Mouse (Mus musculus) cerebellum, adult 9-10 months (tissue): ENCODE measurements around the gene Tstd1.

Source experiments
- DNase-seq: peaks from one replicate; pipeline ENCODE4 v3.0.0; 2022

The Tstd1 gene

DNA sequence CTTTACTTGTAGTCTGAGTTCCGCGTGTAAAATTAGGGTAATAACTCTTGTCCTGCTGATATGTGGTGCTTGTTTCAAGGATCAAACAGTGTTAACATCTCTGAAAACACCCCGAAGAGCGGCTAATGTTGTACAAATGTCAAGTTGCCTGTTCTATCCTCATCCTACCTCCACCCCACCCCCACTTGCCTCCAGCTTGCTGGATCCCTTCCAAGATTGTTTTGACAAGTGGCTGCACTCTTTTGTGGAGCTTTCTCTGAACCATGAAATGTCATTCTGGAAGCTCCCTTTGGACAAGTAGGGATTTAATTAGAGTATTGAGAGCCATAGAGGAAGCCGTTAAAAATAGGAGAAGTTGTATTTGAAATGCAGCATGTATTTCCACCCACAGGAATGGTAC lies 41.1 kb downstream of the Tstd1 start:
- no peak for DNase-seq

DNA sequence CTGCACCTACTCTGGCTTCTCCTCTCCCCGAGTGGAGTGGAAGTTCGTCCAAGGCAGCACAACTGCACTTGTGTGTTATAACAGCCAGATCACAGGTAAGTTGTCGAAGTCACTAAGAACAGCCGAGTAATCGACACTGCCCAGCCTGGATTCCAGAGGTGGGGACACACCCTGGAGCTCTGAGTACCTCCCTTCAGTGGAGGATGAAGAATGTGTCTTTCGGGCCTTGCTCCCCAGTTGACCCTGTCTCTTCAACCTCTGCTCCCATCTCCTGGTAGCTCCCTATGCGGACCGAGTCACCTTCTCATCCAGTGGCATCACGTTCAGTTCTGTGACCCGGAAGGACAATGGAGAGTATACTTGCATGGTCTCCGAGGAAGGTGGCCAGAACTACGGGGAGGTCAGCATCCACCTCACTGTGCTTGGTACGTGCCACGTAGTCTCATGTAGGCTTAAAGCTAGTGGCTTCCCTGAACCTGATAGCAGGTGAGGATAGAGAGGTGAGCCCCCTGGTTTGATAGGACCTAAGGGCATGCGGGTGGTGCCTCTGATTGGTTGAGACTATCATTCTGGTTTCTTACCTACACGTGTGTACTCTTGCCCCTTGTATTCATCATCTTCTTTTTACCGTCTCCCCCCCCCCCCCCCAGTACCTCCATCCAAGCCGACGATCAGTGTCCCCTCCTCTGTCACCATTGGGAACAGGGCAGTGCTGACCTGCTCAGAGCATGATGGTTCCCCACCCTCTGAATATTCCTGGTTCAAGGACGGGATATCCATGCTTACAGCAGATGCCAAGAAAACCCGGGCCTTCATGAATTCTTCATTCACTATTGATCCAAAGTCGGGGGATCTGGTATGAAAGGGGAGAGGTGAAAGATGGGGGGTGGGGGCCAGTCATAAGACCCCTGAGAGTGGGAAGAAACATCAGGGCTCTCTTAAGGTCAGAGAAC lies 42.2 kb downstream of the Tstd1 start:
- DNase-seq: no peak

DNA sequence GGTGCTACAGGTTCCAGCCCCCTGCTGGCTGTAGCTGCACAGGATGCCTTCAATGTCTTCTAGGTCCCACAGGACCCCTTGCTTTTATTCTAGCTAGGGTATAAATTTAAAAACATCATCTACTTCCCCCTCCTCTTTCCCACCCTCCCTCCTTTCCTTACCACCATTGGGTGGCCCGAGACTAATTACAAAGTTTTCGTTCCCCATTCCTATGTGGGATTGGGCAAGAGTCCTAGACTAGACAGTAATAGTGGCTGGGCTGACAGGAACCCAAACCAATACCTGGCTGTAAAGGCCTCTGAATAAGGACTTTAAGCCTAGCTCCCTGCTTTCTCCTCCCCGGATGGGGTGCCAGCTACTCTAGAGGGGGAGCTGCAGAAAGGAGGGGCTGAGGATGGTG lies 44.5 kb downstream of the Tstd1 start:
- DNase-seq: no peak

DNA sequence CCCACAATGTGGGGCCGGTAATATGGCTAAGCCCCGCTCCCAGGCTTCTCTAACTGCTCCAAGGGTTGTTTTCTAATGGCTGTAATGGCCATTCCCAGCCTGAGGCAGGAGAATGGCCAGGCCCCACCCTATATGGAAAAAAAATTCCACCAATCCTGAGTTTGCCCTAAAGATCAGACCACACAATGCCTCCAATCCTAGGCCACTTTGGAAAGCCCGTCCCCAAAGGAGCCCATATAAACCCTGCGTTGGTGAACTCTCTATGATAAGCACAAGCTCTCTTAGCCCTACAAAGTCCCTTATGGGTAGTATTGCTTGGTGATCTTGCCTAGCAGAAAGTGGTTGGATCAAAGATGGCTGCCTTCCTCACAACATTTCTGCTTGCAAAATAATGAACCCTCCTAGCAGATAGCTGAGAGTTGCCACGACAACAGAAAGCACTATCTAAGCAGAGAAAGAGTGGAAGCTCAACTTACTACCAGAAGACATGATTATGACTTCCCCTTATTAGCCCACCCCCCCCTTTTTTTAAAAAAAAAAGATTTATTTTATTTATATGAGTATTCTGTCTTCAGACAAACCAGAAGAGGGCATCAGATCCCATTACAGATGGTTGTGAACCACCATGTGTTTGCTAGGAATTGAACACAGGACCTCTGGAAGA lies 47.2 kb downstream of the Tstd1 start:
- DNase-seq: no peak

DNA sequence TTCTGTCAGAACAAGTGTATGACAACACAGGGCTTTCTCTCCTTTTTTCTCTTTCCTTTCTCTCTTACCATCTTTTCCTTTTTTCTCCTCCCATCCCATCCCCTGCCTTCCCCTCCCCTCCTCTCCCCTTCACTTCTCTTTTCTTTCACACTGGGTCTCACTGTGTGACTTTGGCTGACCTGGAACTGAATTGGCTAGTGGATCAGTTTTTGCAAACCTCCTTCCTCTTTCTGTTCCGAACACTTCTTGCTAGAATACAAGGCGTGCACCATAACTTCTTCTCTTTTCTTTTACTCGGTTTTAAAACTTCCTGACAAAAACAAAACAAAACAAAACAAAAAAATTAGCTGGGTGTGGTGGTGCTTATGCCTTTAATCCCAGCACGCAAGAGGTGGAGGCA lies 47.9 kb downstream of the Tstd1 start:
- no peak for DNase-seq

DNA sequence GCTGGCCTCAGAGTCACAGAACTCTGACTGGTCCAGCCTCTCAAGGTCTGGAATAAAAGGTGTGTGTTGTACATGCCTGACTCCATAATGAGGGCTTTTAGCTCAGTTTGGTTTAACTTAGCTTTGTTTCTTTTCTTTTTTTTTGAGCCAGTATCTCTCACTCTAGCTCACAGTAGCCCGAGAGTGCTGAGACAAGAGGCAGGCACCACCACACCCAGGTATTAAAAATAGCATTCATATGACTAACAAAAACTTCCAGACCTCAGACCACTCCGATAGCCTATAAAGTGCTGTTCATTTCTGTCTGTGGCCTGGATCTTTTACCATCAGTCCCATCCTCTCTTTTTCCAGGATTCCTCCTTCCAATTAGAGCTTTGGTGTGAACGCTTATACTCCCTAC lies 51.0 kb downstream of the Tstd1 start:
- DNase-seq: no peak
